Mouse (Mus musculus): ENCODE data around the gene Hist1h3i.

The Hist1h3i gene

GRCm38 (mm10) chr13:21734906-21735767 is 48.0 kb downstream of the Hist1h3i start, which contains the start of gene Hist1h4j:
Gene Hist1h4j, plus strand, starts transcription at chr13:21735064.
- CTCF ChIA-PET, result interaction anchor here (1.0 kb wide), 1 partner anchor 14 kb away, joined by 4 read pairs; no protein-coding TSS in a partner anchor

DNA sequence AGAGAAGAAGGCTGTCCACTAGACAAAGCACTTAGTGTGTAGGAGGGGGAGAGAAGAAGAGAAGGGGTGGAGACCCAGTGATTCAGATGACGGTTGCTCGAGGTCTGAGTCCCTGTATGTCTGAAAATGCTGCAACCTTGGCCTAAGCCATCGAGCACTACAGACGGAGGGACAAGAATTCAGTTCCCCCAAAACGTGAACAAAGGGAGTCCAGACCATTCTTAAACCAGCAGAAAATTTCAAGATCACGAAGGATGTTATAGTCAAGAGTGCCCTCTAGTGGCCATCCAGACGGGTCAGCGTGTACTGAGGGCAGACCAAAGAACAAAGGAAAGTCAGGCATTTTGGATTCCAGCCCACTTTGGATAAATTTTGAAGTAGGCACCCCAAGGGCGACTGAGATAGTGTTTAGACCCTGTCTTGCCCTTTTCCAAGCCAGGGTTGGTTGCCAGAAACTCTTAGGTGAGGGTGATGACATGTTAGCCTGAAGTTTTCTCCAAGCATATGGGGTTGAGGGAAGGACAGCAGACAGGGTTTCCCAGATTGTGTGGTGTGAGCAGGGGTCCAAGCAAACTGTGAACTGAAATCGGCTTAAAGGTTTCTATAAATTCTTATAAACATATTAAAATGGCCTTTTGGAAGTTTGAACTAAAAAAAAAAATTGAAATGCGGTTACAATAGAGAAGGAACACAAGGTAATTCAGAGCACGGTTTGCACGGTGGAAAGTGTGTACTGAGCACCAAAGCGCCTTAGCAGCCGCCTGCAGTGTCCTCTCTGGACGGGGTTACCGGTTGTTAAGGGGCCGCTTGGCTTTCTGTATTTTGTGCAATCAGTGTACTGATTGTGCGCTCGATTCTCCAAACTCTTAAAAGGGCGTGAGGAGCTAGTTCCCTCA is 48.9 kb downstream of the Hist1h3i start:
- CTCF ChIA-PET, result interaction anchor here (0.7 kb wide), 1 partner anchor 532 kb away, joined by 3 read pairs; no protein-coding TSS in a partner anchor

- CTCF ChIA-PET, result interaction anchor here (0.7 kb wide), 1 partner anchor 532 kb away, joined by 3 read pairs; no protein-coding TSS in a partner anchor
Observed at GRCm38 (mm10) chr13:21733466-21733865, 49.7 kb downstream of the Hist1h3i start.
